Mouse (Mus musculus): ENCODE measurements around the gene Lrrc8c. TPM values are rescaled to one million over a fixed set of nuclear protein-coding genes. Genes with fewer than 3 reads are reported as not detected.

Lrrc8c gene
- polyA plus RNA-seq (2012; rRNA removed): 7.4 and 7.9 TPM in 2 replicates

DNA sequence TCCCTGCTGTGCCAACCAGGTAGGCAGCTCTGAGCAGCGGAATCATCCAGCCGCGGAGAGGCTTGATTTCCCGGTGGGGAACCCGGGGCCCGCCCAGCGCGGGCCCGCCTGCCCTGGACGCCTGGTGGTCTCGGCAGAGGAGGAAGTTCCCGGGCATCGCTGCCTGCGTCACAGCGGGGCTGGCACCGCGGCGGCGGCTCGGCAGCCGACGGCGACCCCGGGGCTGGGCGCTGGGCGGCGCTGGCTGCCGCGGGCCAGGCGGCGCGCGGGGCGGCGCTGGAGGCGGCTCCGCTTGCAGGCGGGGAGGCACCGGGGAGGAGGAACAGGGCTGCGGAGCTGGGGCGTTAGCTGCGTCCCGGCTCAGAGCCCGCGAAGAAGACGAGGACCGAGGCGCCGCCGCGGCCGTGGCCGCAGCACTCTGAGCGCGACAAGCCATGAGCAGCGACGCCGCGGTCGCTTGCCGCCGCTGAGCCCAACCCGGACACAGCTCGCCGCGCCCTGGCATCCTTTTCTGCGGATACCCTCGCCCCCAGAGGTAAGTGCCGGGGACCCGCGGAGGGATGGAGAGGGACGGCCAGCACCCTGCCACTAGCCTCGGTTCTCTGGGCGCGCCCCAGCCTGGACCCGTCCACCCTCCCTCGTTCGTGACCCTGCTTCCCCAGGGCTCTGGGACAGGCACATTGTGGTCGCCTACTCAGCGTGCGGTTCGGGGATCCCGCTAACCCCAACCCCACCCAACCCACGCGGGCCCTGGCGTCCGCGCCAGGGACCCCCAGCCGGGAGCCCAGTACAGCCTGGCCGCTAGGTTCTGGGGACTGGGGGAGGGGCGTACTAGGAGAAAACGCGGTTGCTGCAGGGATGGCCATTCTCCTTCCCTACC is at the start of gene Lrrc8c:
Lrrc8c (plus strand) TSS at position 293 of the 880 bp plus-strand sequence.
- H3K27ac ChIP-seq (ENCODE audit: insufficient read depth, low read length): peak within 1 kb of the TSS; percentile 24; the same call in 1 of the 2 replicates
- DNase-seq: peak; percentile 70 to 74
- H3K27me3 ChIP-seq (ENCODE audit: control insufficient read depth, insufficient read depth, low read length): peaks cover 4% of the 10 kb centered on the region; the same call in 1 of the 2 replicates
- TF ChIP-seq POLR2A (IDR thresholded peaks at IDR 0.05; ENCODE audit: borderline replicate concordance, insufficient read depth, low read length) (no peak), CTCF (IDR thresholded peaks at IDR 0.05; ENCODE audit: borderline replicate concordance, insufficient read depth, low read depth, low read length) (0 out of 2 replicates have a peak, but pooled peaks have one; percentile 1)
- under 1% methylated on average over 92 of the region's 93 CpGs for WGBS
- peaks cover 5% of the 10 kb centered on the region; the same call in 1 of the 2 replicates for H3K4me1 ChIP-seq (ENCODE audit: control insufficient read depth, insufficient read depth, low read length)
- peak within 1 kb of the TSS; percentile 69 for H3K4me3 ChIP-seq (replicated peaks; ENCODE audit: insufficient read depth, low read depth, low read length)

DNA sequence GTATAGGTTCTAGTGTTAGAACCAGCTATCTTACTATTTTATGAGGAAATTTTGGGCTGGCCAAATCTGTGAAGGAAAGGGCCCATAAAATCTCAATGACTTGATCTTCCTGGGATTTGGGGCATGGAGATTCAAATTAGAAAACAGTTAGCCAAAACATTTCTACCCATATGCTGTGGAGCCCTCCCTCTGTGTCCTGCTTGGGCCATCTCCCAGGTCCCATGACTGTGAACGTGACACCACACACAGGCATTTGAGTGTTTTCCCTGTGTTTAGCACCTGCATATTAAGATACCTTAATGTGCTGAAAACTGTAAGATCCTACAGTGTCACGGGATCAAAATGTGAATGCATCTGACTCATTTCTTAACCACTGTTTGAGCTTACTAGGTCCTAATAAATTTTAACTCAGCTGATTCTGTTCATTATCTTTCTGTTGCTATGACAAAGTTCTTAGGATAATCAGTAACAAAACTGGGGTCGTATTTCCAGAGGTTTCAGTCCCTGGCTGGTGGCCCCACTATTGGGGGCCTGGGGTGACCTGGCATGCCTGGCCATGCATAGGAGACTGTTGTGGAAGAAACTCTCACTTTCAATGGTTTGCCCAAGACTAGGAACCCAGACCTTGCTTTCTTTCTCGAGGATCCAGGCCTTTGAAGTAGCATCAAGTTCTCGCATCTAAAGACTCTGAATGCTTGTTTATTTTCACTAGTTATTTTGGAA is 46.0 kb upstream of the Lrrc8c start:
- TF ChIP-seq POLR2A (IDR thresholded peaks at IDR 0.05; ENCODE audit: borderline replicate concordance, insufficient read depth, low read length): no peak
- TF ChIP-seq CTCF (IDR thresholded peaks at IDR 0.05; ENCODE audit: borderline replicate concordance, insufficient read depth, low read depth, low read length): no peak
- H3K27ac ChIP-seq (ENCODE audit: insufficient read depth, low read length): no peak overlapping the region

DNA sequence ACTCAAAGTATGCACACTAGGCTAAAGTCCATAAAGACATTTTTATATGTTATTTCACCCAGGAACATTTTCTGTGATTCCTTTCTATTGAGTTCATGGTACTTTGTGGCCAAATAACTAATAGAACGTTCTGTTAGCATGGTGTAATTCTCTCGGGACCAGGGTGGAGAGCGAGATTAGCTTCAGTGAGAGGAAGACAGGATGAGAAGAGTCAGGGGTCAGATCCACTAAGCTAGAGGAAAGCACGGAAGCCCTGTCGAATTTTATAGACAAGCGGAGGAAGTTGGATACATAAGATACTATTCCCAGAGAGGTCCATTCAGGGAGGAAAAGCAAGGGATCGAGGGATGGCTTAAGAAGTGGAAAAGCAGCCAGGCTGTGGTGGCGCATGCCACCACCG is 41.7 kb upstream of the Lrrc8c start:
- Histone ChIP-seq H3K4me3 (replicated peaks; ENCODE audit: insufficient read depth, low read depth, low read length) (no peak overlapping the region), H3K27me3 (ENCODE audit: control insufficient read depth, insufficient read depth, low read length) (no peaks in the 10 kb centered on the region), H3K27ac (ENCODE audit: insufficient read depth, low read length) (no peak overlapping the region), H3K4me1 (ENCODE audit: control insufficient read depth, insufficient read depth, low read length) (peaks cover 3% of the 10 kb centered on the region; the same call in 1 of the 2 replicates)
- DNase-seq: no peak
- TF ChIP-seq CTCF (IDR thresholded peaks at IDR 0.05; ENCODE audit: borderline replicate concordance, insufficient read depth, low read depth, low read length): no peak
- no peak for TF ChIP-seq POLR2A (IDR thresholded peaks at IDR 0.05; ENCODE audit: borderline replicate concordance, insufficient read depth, low read length)
- 94% methylated on average over 9 of the region's 9 CpGs for WGBS

More for the DNA sequence above, 46.0 kb upstream of the Lrrc8c start:
- Histone ChIP-seq H3K27me3 (ENCODE audit: control insufficient read depth, insufficient read depth, low read length) (no peaks in the 10 kb centered on the region; the same call in 1 of the 2 replicates), H3K4me3 (replicated peaks; ENCODE audit: insufficient read depth, low read depth, low read length) (no peak overlapping the region), H3K4me1 (ENCODE audit: control insufficient read depth, insufficient read depth, low read length) (peaks cover 3% of the 10 kb centered on the region)
- DNase-seq: peak in 1 of 2 experiments; percentile 32
- WGBS: 69% methylated on average over 5 of the region's 5 CpGs

DNA sequence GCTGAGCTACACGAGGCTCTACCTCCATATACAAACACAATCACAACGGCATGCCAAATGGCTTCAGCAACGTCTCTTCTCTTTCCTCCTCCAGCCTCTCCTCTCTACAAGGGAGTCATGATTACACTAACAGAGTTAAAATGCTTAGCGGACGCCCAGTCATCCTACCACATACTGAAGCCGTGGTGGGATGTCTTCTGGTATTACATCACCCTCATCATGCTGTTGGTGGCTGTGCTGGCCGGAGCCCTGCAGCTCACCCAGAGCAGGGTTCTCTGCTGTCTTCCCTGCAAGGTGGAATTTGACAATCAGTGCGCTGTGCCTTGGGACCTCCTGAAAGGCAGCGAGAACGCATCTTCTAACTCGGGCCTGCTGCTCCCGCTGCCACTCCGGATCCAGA is 39.5 kb upstream of the Lrrc8c start:
- Histone ChIP-seq H3K4me3 (replicated peaks; ENCODE audit: insufficient read depth, low read depth, low read length) (no peak overlapping the region), H3K27ac (ENCODE audit: insufficient read depth, low read length) (no peak overlapping the region), H3K4me1 (ENCODE audit: control insufficient read depth, insufficient read depth, low read length) (peaks cover 4% of the 10 kb centered on the region), H3K27me3 (ENCODE audit: control insufficient read depth, insufficient read depth, low read length) (no peaks in the 10 kb centered on the region)
- WGBS: 93% methylated on average over 13 of the region's 13 CpGs
- TF ChIP-seq CTCF (IDR thresholded peaks at IDR 0.05; ENCODE audit: borderline replicate concordance, insufficient read depth, low read depth, low read length) (no peak), POLR2A (IDR thresholded peaks at IDR 0.05; ENCODE audit: borderline replicate concordance, insufficient read depth, low read length) (no peak)
- DNase-seq: no peak

DNA sequence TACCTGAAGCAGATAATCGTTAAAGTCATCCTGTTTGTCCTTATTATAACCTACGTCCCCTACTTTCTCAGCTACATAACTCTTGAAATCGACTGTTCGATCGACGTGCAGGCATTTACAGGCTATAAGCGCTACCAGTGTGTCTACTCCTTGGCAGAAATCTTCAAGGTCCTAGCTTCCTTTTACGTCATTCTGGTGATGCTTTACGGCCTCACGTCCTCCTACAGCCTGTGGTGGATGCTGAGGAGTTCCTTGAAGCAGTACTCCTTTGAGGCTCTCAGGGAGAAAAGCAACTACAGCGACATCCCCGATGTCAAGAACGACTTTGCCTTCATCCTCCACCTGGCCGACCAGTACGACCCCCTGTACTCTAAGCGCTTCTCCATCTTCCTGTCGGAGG is 38.6 kb upstream of the Lrrc8c start:
- Histone ChIP-seq H3K27ac (ENCODE audit: insufficient read depth, low read length) (no peak overlapping the region), H3K4me3 (replicated peaks; ENCODE audit: insufficient read depth, low read depth, low read length) (no peak overlapping the region), H3K27me3 (ENCODE audit: control insufficient read depth, insufficient read depth, low read length) (no peaks in the 10 kb centered on the region), H3K4me1 (ENCODE audit: control insufficient read depth, insufficient read depth, low read length) (peaks cover 9% of the 10 kb centered on the region)
- TF ChIP-seq POLR2A (IDR thresholded peaks at IDR 0.05; ENCODE audit: borderline replicate concordance, insufficient read depth, low read length) (no peak), CTCF (IDR thresholded peaks at IDR 0.05; ENCODE audit: borderline replicate concordance, insufficient read depth, low read depth, low read length) (no peak)
- no peak for DNase-seq
- WGBS: 97% methylated on average over 17 of the region's 17 CpGs

DNA sequence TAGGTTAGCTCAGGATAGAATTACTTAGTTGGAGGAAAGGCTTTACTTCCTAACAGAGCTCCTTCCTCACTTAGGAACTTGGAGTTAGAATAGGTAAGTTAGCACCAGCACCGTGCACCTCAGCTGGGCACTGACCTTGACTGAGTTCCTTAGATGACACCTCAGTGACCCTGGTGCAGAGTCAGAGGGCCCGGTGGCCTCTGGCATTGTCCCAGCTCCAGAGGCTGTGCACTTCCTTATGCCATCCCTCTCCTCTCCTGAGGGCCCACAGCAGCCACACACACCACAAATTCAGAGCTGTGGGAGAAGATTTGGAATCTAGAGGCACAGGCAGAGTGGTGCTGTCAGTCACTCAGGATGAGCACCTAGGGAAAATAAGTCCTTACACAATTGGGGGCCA is 35.6 kb upstream of the Lrrc8c start:
- no peak overlapping the region for H3K27ac ChIP-seq (ENCODE audit: insufficient read depth, low read length)
- 75% methylated on average over 2 of the region's 2 CpGs for WGBS
- DNase-seq: no peak
- no peaks in the 10 kb centered on the region for H3K27me3 ChIP-seq (ENCODE audit: control insufficient read depth, insufficient read depth, low read length)
- TF ChIP-seq CTCF (IDR thresholded peaks at IDR 0.05; ENCODE audit: borderline replicate concordance, insufficient read depth, low read depth, low read length) (no peak), POLR2A (IDR thresholded peaks at IDR 0.05; ENCODE audit: borderline replicate concordance, insufficient read depth, low read length) (no peak)
- peaks cover 9% of the 10 kb centered on the region for H3K4me1 ChIP-seq (ENCODE audit: control insufficient read depth, insufficient read depth, low read length)
- no peak overlapping the region for H3K4me3 ChIP-seq (replicated peaks; ENCODE audit: insufficient read depth, low read depth, low read length)

DNA sequence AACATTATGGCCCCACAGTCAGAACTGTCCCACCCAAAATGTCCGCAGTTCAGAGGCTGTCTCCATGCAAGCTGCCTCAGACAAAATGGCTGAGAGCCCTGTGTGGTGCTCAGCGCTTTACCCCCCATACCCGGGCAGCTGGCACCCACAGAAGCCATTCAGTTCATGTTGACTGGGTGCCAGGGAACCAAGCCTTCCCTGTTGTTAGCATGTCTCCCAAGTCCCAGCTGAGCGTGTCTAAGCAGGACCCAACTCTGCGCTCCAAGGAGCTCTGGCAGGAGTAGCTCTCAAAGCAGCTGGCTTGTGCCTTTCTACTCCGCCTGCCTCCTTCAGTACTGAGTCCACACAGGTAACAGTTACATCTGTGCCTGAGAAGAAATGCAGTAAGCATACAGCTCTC is 34.9 kb upstream of the Lrrc8c start:
- Histone ChIP-seq H3K4me3 (replicated peaks; ENCODE audit: insufficient read depth, low read depth, low read length) (no peak overlapping the region), H3K27ac (ENCODE audit: insufficient read depth, low read length) (no peak overlapping the region), H3K4me1 (ENCODE audit: control insufficient read depth, insufficient read depth, low read length) (peaks cover 9% of the 10 kb centered on the region), H3K27me3 (ENCODE audit: control insufficient read depth, insufficient read depth, low read length) (no peaks in the 10 kb centered on the region)
- no peak for DNase-seq
- WGBS: 77% methylated on average over 6 of the region's 6 CpGs
- TF ChIP-seq POLR2A (IDR thresholded peaks at IDR 0.05; ENCODE audit: borderline replicate concordance, insufficient read depth, low read length): no peak
- no peak for TF ChIP-seq CTCF (IDR thresholded peaks at IDR 0.05; ENCODE audit: borderline replicate concordance, insufficient read depth, low read depth, low read length)
